Comparison of ENCODE assay signal across 8 mouse cellular contexts in the genomic region with DNA sequence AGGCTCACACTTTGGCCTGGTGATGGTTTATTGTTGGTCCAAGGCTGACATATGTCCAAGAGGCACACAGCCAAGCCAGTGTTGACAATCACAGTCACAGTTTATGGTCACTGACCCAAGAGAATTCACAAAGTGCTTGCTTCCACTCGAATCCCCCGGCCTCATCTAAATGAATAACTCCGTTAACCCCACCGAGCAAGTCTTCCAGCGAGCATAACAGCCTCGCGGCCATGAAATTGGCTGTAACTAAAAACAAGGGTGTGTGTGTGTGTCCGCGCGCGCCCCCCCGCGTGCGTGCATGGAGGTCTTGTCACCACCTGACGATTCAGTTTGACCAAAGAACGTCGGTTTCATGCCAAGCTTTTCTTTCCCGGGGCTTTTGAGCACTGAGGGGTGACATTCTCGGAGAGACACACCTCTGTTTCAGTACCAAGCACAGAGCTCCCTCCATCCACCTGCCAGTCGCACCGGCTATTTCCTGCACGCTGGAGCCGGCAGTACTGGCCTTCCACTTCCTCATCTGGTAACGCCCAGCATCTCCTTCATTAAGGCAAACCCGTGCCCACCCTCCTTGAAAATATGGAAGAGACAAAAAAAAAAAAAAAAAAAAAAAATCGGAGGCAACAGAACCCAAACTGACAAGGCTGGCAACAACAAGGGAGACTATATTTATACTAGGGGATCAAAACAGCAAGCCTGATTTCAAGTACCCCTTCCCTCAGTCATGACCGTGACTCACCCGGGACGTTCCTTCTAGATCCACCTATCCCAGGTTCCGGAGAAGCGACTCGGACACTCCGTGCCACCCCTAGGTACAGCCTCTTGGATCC. TPM values are rescaled to one million over a fixed set of nuclear protein-coding genes. Genes with fewer than 3 reads are reported as not detected.
DNase-seq lines count a peak whose midpoint lies in the region; ATAC-seq and TF ChIP-seq lines count a peak whose summit lies in the region.

No protein-coding gene starts in this region.

- dilution Hi-C loops in CH12.LX (cut with MboI; ENCODE audit: extremely low pct_ligation_motif_present, extremely low pct_unique_long_range_greater_than_20kb, low sequenced_read_pairs): no loop called here

- 2% methylated on average over 33 of the region's 33 CpGs for WGBS in embryonic facial prominence, embryonic 12.5 days
- 1% methylated on average over 33 of the region's 33 CpGs for WGBS in lung, embryonic 15.5 days

- in situ Hi-C loops in CH12.LX (cut with MboI; ENCODE audit: low pct_ligation_motif_present, low pct_unique_long_range_greater_than_20kb, low sequenced_read_pairs): loop anchor here (5.0 to 10.0 kb wide), 2 partner anchors 42 to 109 kb away; no protein-coding TSS in a partner anchor

- peak overlapping the region; percentile 71 to 98 (median 87) for H3K4me3 ChIP-seq in CH12.LX (replicated peaks in 1 of 3; ENCODE audit: low read depth in 2 of 3, low read length in 2 of 3, poor library complexity in 1 of 3)
- peak overlapping the region; percentile 54 for H3K4me3 ChIP-seq in embryonic facial prominence, embryonic 12.5 days
- H3K4me3 ChIP-seq in layer of hippocampus, adult 2 months: peak overlapping the region; percentile 74
- peak overlapping the region; percentile 66 for H3K4me3 ChIP-seq in lung, embryonic 15.5 days

- peak overlapping the region; percentile 51; the same call in 1 of the 2 replicates for H3K9ac ChIP-seq in CH12.LX (ENCODE audit: insufficient read depth, low read depth)
- H3K9ac ChIP-seq in embryonic facial prominence, embryonic 12.5 days: no peak overlapping the region
- H3K9ac ChIP-seq in lung, embryonic 15.5 days: peak overlapping the region; percentile 42

- peaks cover 18 to 31% of the 10 kb centered on the region in 2 experiments for H3K36me3 ChIP-seq in CH12.LX (replicated peaks in 1 of 2; ENCODE audit: control insufficient read depth in 1 of 2, insufficient read depth in 1 of 2, low read length in 1 of 2)
- no peaks in the 10 kb centered on the region for H3K36me3 ChIP-seq in embryonic facial prominence, embryonic 12.5 days
- H3K36me3 ChIP-seq in lung, embryonic 15.5 days: peaks cover 3% of the 10 kb centered on the region; the same call in 1 of the 2 replicates

- no peaks in the 10 kb centered on the region for H3K27me3 ChIP-seq in CH12.LX (replicated peaks)
- no peaks in the 10 kb centered on the region for H3K27me3 ChIP-seq in embryonic facial prominence, embryonic 12.5 days
- no peaks in the 10 kb centered on the region for H3K27me3 ChIP-seq in lung, embryonic 15.5 days

- TF ChIP-seq RAD21 in CH12.LX (IDR thresholded peaks at IDR 0.05; ENCODE audit: low read depth, low read length): no peak

- DNase-seq in CH12.LX (ENCODE audit: extremely low read depth): peak; percentile 28
- peak; percentile 43 for DNase-seq in adrenal gland, postnatal 14 days
- peak; percentile 47 to 60 for DNase-seq in heart, postnatal 36 days
- DNase-seq in layer of hippocampus, adult 2 months (ENCODE audit: low spot score in 2 of 2): no peak
- DNase-seq in retina, embryonic 14.5 days (ENCODE audit: low spot score): peak; percentile 58
- peak; percentile 50 for DNase-seq in yolk sac, embryonic 10.5 days (ENCODE audit: low spot score)

- H3K9me3 ChIP-seq in CH12.LX (replicated peaks; ENCODE audit: low read length): no peaks in the 10 kb centered on the region
- no peaks in the 10 kb centered on the region for H3K9me3 ChIP-seq in embryonic facial prominence, embryonic 12.5 days
- no peaks in the 10 kb centered on the region for H3K9me3 ChIP-seq in lung, embryonic 15.5 days

- TF ChIP-seq POLR2A in CH12.LX (IDR thresholded peaks at IDR 0.05; ENCODE audit: low read depth, low read length): no peak; the same call in 1 of the 2 replicates

- no peak for TF ChIP-seq EP300 in CH12.LX (IDR thresholded peaks at IDR 0.05; ENCODE audit: low read length)

- no peak; the same call in 1 of the 2 replicates for ATAC-seq in embryonic facial prominence, embryonic 12.5 days (ENCODE audit: insufficient number of reproducible peaks, insufficient read depth, low FRiP score, low TSS enrichment)
- no peak for ATAC-seq in lung, embryonic 15.5 days (ENCODE audit: borderline replicate concordance, extremely low read depth, low FRiP score, low TSS enrichment)

- H3K4me2 ChIP-seq in CH12.LX (ENCODE audit: insufficient read depth, low read depth, poor library complexity, severe bottlenecking): peak overlapping the region; percentile 81
- peak overlapping the region; percentile 74 for H3K4me2 ChIP-seq in embryonic facial prominence, embryonic 12.5 days (replicated peaks)
- H3K4me2 ChIP-seq in lung, embryonic 15.5 days: peak overlapping the region; percentile 88

- no peak overlapping the region for H3K27ac ChIP-seq in CH12.LX (ENCODE audit: insufficient read depth, low read depth)
- H3K27ac ChIP-seq in embryonic facial prominence, embryonic 12.5 days: no peak overlapping the region
- H3K27ac ChIP-seq in layer of hippocampus, adult 2 months: peak overlapping the region; percentile 91
- H3K27ac ChIP-seq in lung, embryonic 15.5 days: peak overlapping the region; percentile 74

- no peak for TF ChIP-seq CTCF in CH12.LX (conservative IDR thresholded peaks at IDR 0.05 in 1 of 2, IDR thresholded peaks at IDR 0.05 in 1 of 2; ENCODE audit: low read depth in 2 of 2, low read length in 2 of 2)
- TF ChIP-seq CTCF in layer of hippocampus, adult 2 months (conservative IDR thresholded peaks at IDR 0.05): 0 out of 2 replicates have a peak, but pooled peaks have one; percentile 24

- H3K4me1 ChIP-seq in CH12.LX (ENCODE audit: control insufficient read depth in 1 of 2, insufficient read depth in 2 of 2): peaks cover 11 to 23% of the 10 kb centered on the region in 2 experiments
- H3K4me1 ChIP-seq in embryonic facial prominence, embryonic 12.5 days: peaks cover 5% of the 10 kb centered on the region; the same call in 1 of the 2 replicates
- peaks cover 21% of the 10 kb centered on the region for H3K4me1 ChIP-seq in lung, embryonic 15.5 days

- H3K79me2 ChIP-seq in CH12.LX (replicated peaks; ENCODE audit: control insufficient read depth, extremely low read depth, insufficient read depth, poor library complexity, severe bottlenecking): no peaks in the 10 kb centered on the region

- intact Hi-C loops in heart, postnatal 36 days (cut with DNase I): loop anchor here (2.0 to 5.0 kb wide), 2 partner anchors 61 to 112 kb away; a partner anchor contains a TSS

TF ChIP-seq in CH12.LX, 34 proteins besides CTCF, POLR2A, EP300 and RAD21:
- no peak for TF ChIP-seq CHD2 (IDR thresholded peaks at IDR 0.05; ENCODE audit: low read length)
- no peak for TF ChIP-seq MAFK (IDR thresholded peaks at IDR 0.05; ENCODE audit: insufficient replicate concordance, low read length)
- no peak for TF ChIP-seq BHLHE40 (IDR thresholded peaks at IDR 0.05; ENCODE audit: low read depth, low read length)
- 0 out of 2 replicates have a peak, but pooled peaks have one; percentile 10 for TF ChIP-seq TCF12 (IDR thresholded peaks at IDR 0.05; ENCODE audit: low read depth, low read length)
- 0 out of 2 replicates have a peak, but pooled peaks have one; percentile 43 for TF ChIP-seq RCOR1 (conservative IDR thresholded peaks at IDR 0.05; ENCODE audit: low read depth, low read length)
- no peak for TF ChIP-seq GABPA (IDR thresholded peaks at IDR 0.05; ENCODE audit: insufficient replicate concordance, low read depth, low read length)
- no peak for TF ChIP-seq ZMIZ1 (IDR thresholded peaks at IDR 0.05; ENCODE audit: low read depth, low read length)
- TF ChIP-seq ELF1 (IDR thresholded peaks at IDR 0.05; ENCODE audit: low read depth, low read length): 0 out of 2 replicates have a peak, but pooled peaks have one; percentile 51
- TF ChIP-seq SIN3A (IDR thresholded peaks at IDR 0.05; ENCODE audit: low read length): peak; percentile 68
- no peak for TF ChIP-seq MEF2A (IDR thresholded peaks at IDR 0.05; ENCODE audit: borderline replicate concordance, low read depth, low read length)
- TF ChIP-seq NRF1 (IDR thresholded peaks at IDR 0.05; ENCODE audit: low read depth, low read length): no peak
- TF ChIP-seq TBP (conservative IDR thresholded peaks at IDR 0.05; ENCODE audit: low read depth, low read length): no peak
- TF ChIP-seq MXI1 (IDR thresholded peaks at IDR 0.05; ENCODE audit: low read depth, low read length): peak; percentile 58; the same call in 1 of the 2 replicates
- no peak for TF ChIP-seq SMC3 (IDR thresholded peaks at IDR 0.05; ENCODE audit: low read depth, low read length)
- TF ChIP-seq UBTF (IDR thresholded peaks at IDR 0.05; ENCODE audit: low read depth, low read length): no peak
- TF ChIP-seq USF1 (IDR thresholded peaks at IDR 0.05; ENCODE audit: low read depth, low read length): no peak
- no peak for TF ChIP-seq POLR2AphosphoS2 (IDR thresholded peaks at IDR 0.05; ENCODE audit: low read depth, low read length)
TF ChIP-seq in CH12.LX: peak in this region for 5.

RNA-seq across cellular contexts. Expression of a gene that starts 0.7 kb away (rescaled TPM):
- total RNA-seq in CH12.LX (2012; rRNA removed) (not detected in 2 replicates), CH12.LX (2014; rRNA removed) (not detected in 2 replicates)
- not detected in 2 replicates for polyA plus RNA-seq in CH12.LX (2012; ENCODE audit: insufficient read length, low read depth)
- 0.19 and 1.1 TPM in 2 replicates for total RNA-seq in adrenal gland, postnatal 14 days (2021)
- polyA plus RNA-seq in embryonic facial prominence, embryonic 12.5 days (2016; fragmentation: Nextera tagmentation; extraction: Ambion mirVana): 0.23 TPM in 1 of 2 replicates, not detected in the other
- total RNA-seq in heart, postnatal 36 days (2021): under 1 TPM in 1 of 2 experiments, not detected in 1; 0.38 TPM
- total RNA-seq in layer of hippocampus, adult 2 months (2021): 1 to 10 TPM; 1.4 to 2.2 TPM
- 0.37 and 0.64 TPM in 2 replicates for polyA plus RNA-seq in lung, embryonic 15.5 days (2015; fragmentation: Nextera tagmentation; extraction: Ambion mirVana)

RNA-seq across cellular contexts. Expression of a gene that starts 0.9 kb away (rescaled TPM):
- total RNA-seq in CH12.LX (2012; rRNA removed) (6.4 and 12.0 TPM in 2 replicates), CH12.LX (2014; rRNA removed) (4.0 and 4.5 TPM in 2 replicates)
- polyA plus RNA-seq in CH12.LX (2012; ENCODE audit: insufficient read length, low read depth): 6.0 and 6.4 TPM in 2 replicates
- total RNA-seq in adrenal gland, postnatal 14 days (2021): 15.5 and 15.8 TPM in 2 replicates
- polyA plus RNA-seq in embryonic facial prominence, embryonic 12.5 days (2016; fragmentation: Nextera tagmentation; extraction: Ambion mirVana): 2.6 and 3.1 TPM in 2 replicates
- total RNA-seq in heart, postnatal 36 days (2021): 10 to 100 TPM; 36.9 to 42.6 TPM
- total RNA-seq in layer of hippocampus, adult 2 months (2021): 10 to 100 TPM; 81.8 to 85.3 TPM
- polyA plus RNA-seq in lung, embryonic 15.5 days (2015; fragmentation: Nextera tagmentation; extraction: Ambion mirVana): 5.2 and 5.7 TPM in 2 replicates

Comparison
In these comparisons a context has a peak if more than half of its experiments do, and no peak if none do; other contexts are left out.
1. DNase-seq: peak in CH12.LX (single experiment), adrenal gland, postnatal 14 days (single experiment), heart, postnatal 36 days (2 of 2), retina, embryonic 14.5 days (single experiment) and yolk sac, embryonic 10.5 days (single experiment); none in layer of hippocampus, adult 2 months (0 of 2).
2. H3K27ac ChIP-seq: peak in layer of hippocampus, adult 2 months (single experiment) and lung, embryonic 15.5 days (single experiment); none in CH12.LX (single experiment) and embryonic facial prominence, embryonic 12.5 days (single experiment).
3. Peak in every context shown above with its lines, with median percentiles within 50 percentile points of each other: H3K4me2 ChIP-seq and H3K4me3 ChIP-seq.